Mouse (Mus musculus) cortical plate, adult 2 months (tissue): Measurements from ENCODE around the gene Ppp2r5d.

ENCODE experiments used
- CTCF ChIP-seq: fragments of 200-500 bp; IDR thresholded peaks from 2 replicates; pipeline ENCODE4 v1.5.1; 2011; ENCODE audit warnings: mild to moderate bottlenecking, control low read depth, low read length; ENCODE audit not compliant: insufficient read depth; ENCODE audit errors: extremely low read depth
- POLR2A ChIP-seq: fragments of 200-500 bp; IDR thresholded peaks from 2 replicates; pipeline ENCODE4 v1.6.1; 2011; ENCODE audit warnings: mild to moderate bottlenecking, low read length, control low read depth; ENCODE audit not compliant: insufficient read depth; ENCODE audit errors: extremely low read depth

GRCm38 (mm10) chr17:46724477-46725084, 19.7 kb upstream of the Ppp2r5d start:
- TF ChIP-seq CTCF (no peak), POLR2A (no peak)
